In the genomic region with DNA sequence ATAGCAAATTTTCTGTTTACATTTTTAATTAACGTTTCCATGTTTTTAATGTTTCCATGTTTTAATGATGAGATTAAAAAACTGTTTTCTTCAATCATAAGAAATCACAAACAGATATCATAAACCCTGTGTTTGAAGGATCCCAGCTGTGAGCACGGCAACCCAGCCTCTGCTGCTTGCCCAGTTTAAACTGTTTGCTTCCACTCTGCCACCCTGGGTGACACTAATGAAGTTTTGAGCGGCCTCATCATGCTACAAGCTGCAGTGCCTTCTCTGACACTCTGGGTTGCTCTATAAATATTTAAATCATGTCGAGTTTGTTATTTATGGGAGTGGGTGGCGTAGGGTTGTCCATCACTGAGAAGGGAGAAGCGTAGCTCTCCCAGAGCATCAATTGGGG, we compare ENCODE assay signal across 17 mouse cellular contexts. TPM values are rescaled to one million over a fixed set of nuclear protein-coding genes. Genes with fewer than 3 reads are reported as not detected.
"Had no signal": no experiment of that assay in that cellular context is flagged by ENCODE, and none has a peak within 500 bp of the region (broad histone marks: within the 10 kb centered on the region; RNA-seq: fewer than 3 reads in every experiment).

No protein-coding gene starts in this region.

- DNase-seq: kidney, adult 2 months; kidney, postnatal 25 days; left cerebral cortex, postnatal 4 days; liver, embryonic 13.5 days; lung, postnatal 14 days; retina, postnatal 1 day; right cerebral cortex, postnatal 25 days; spleen, adult 18-20 months; thymus, adult 18-20 months; thymus, postnatal 36 days had no signal

- H3K4me3 ChIP-seq: liver, embryonic 13.5 days; midbrain, embryonic 12.5 days; myocyte; neural tube, embryonic 13.5 days had no signal

- H3K36me3 ChIP-seq: liver, embryonic 13.5 days; midbrain, embryonic 12.5 days; neural tube, embryonic 13.5 days had no signal

- H3K9me3 ChIP-seq: liver, embryonic 13.5 days; midbrain, embryonic 12.5 days; neural tube, embryonic 13.5 days had no signal

- H3K27me3 ChIP-seq: liver, embryonic 13.5 days; midbrain, embryonic 12.5 days; neural tube, embryonic 13.5 days had no signal

- H3K27ac ChIP-seq: kidney, postnatal 0 days; liver, embryonic 13.5 days; midbrain, embryonic 12.5 days had no signal

- H3K4me2 ChIP-seq: liver, embryonic 13.5 days; midbrain, embryonic 12.5 days; neural tube, embryonic 13.5 days had no signal

- ATAC-seq: intestine, postnatal 0 days; midbrain, embryonic 16.5 days had no signal

- H3K4me1 ChIP-seq: liver, embryonic 13.5 days had no signal

- H3K9ac ChIP-seq: liver, embryonic 13.5 days; midbrain, embryonic 12.5 days; neural tube, embryonic 13.5 days had no signal

RNA-seq across cellular contexts. Expression of a gene that starts 44.7 kb away (rescaled TPM):
- polyA plus RNA-seq: liver, adult 2 months; myocyte had no signal
